Comparison of ENCODE assay signal across 11 mouse cellular contexts in the genomic region with DNA sequence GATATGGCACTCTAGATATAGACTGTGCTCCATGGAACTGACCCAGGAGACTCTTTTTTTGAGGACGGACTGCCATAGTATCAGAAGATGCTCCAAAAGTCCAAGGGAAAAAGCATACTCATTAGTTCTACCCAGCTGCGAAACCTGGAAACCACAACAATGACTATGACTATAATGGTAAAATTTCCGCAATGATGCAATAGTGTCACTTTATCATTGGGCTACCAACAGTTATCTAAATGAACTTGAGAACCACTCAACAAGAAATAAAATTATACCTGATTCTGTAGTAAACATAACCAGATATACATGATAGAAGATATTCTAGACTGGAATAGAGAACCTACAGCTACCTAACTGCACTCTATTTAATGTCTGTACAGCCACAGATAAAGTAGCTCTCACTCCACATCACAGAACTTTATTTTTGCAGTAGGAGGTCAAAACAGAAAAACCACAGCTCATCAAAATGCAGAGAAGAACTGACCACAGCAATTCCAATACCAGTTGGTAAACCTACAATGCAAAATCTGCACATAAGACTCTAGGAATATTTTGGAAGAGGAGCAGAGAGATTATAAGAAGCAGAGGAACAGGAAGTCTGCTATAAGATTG.
"Had no signal": no experiment of that assay in that cellular context is flagged by ENCODE, and none has a peak within 500 bp of the region (broad histone marks: within the 10 kb centered on the region; RNA-seq: fewer than 3 reads in every experiment).

No protein-coding gene starts in this region.

- H3K27me3 ChIP-seq: limb, embryonic 13.5 days; neural tube, embryonic 13.5 days; stomach, embryonic 15.5 days had no signal

- H3K27ac ChIP-seq: limb, embryonic 13.5 days; liver, embryonic 14.5 days; midbrain, embryonic 10.5 days; neural tube, embryonic 13.5 days; stomach, embryonic 15.5 days had no signal

- H3K4me2 ChIP-seq: limb, embryonic 13.5 days; neural tube, embryonic 13.5 days; stomach, embryonic 15.5 days had no signal

- H3K9me3 ChIP-seq: limb, embryonic 13.5 days; midbrain, embryonic 10.5 days; neural tube, embryonic 13.5 days; stomach, embryonic 15.5 days had no signal

- H3K4me1 ChIP-seq: limb, embryonic 13.5 days; midbrain, embryonic 10.5 days; neural tube, embryonic 13.5 days; stomach, embryonic 15.5 days had no signal

- DNase-seq: kidney, postnatal 10 days; left cerebral cortex, postnatal 4 days; lung, adult 18-20 months; midbrain, embryonic 14.5 days; right cerebral cortex, postnatal 14 days; thymus, postnatal 4 days had no signal

- H3K9ac ChIP-seq: limb, embryonic 13.5 days; liver, embryonic 14.5 days; neural tube, embryonic 13.5 days; stomach, embryonic 15.5 days had no signal

- H3K36me3 ChIP-seq: limb, embryonic 13.5 days; midbrain, embryonic 10.5 days; neural tube, embryonic 13.5 days; stomach, embryonic 15.5 days had no signal

- H3K4me3 ChIP-seq: limb, embryonic 13.5 days; midbrain, embryonic 10.5 days; neural tube, embryonic 13.5 days; stomach, embryonic 15.5 days had no signal
